Mouse (Mus musculus) kidney, postnatal 10 days (tissue): Measurements from ENCODE around the gene Tmc5.

Experiments used
- DNase-seq: peaks from one replicate; pipeline ENCODE4 v3.0.0; 2021; ENCODE audit warnings: mixed read lengths

Tmc5 gene

GRCm38 (mm10) chr7:118597201-118597600 is at the start of gene Tmc5:
Gene Tmc5, plus strand, starts transcription at chr7:118597297.
- peak; percentile 19 for DNase-seq

DNA sequence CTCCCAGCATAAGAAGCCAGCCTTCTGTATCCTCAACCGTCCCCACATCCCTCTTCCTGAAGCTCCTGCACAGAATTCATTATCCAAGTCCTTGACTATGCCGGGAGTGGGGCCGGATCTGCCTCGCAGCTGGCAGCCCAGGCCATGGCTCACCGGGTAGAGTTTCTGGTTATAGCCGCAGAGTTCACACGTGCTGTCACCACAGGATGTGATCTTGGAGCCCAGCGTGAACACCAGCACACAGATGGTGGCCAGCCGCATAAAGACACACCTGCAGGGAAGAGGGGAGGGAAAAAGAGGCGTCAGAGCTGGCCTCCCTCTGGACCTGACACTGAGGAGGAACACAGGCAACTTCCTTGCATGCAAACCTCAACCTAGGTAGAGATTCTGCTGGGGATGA is 49.6 kb upstream of the Tmc5 start:
- no peak for DNase-seq

- DNase-seq = no peak
Observed at GRCm38 (mm10) chr7:118553881-118554280, 43.2 kb upstream of the Tmc5 start.

DNA sequence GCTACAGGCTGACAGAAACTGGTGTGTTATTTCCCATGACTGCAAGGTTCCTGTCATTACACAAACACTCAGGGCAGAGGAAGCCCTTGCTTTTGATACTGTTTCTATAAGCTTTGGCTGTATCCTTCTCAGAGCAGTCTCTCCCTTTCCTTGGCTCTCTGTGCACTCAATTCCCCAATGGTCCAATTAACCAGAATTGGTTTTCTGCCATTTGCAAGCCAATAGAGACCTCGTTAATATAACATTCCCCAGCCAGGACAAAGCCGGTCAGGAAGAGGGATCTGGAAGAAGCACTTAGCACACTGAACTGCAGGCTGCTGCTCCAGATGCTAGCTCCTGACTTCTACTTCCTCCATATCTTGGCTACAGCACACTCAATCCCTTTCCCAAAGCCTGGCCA is 42.8 kb upstream of the Tmc5 start:
- no peak for DNase-seq

DNA sequence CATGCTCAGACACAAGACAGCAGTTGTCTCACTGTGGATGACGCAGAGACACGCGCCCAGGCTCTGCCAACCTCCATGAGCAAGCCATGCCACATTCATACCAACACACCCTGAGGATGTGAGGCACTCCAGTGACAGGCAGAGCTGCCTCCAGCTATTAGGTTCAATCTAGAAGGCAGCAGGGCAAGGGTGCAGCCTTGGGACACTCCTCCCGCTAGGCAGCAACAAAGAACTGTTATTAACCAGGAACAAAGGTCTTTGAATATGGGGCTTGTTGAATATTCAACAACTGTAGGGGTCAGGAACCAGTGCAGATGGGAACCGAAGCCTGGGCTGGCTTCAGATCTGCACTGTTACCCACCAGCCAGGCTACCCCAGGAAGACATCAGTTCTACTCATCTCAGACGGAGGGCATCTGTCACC is 28.0 kb upstream of the Tmc5 start:
- DNase-seq = no peak

GRCm38 (mm10) chr7:118571350-118571749 is 25.7 kb upstream of the Tmc5 start:
- DNase-seq = no peak

GRCm38 (mm10) chr7:118572039-118572438 is 25.1 kb upstream of the Tmc5 start:
- no peak for DNase-seq

DNA sequence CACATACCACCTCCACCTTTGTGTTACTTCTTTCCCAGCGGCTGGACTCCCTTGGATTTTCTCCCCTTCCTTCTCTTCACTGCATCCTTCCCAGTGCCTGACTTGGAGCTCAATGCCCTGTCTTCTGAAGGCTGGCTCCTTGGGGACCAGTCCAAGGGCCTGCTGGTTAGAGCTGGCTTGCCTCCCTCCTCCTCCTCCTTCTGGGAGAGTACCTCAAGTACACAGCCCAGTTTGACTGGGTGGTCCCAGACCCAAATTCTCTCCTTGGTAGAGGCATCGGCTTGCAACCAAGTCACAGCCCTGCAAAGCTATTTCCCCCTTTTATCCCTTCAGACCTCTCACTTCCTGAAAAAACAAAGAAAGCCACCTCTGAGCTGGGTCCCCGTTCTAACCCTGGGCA is 18.8 kb upstream of the Tmc5 start:
- no peak for DNase-seq

GRCm38 (mm10) chr7:118579938-118580337 is 17.2 kb upstream of the Tmc5 start:
- no peak for DNase-seq

- DNase-seq = no peak
Observed at GRCm38 (mm10) chr7:118583821-118584220, 13.3 kb upstream of the Tmc5 start.

GRCm38 (mm10) chr7:118584257-118584907 is 12.7 kb upstream of the Tmc5 start, which contains the start of gene Tmc7:
Gene Tmc7, minus strand, starts transcription at chr7:118584736.
- DNase-seq = peak; percentile 79

- DNase-seq = no peak
Observed at GRCm38 (mm10) chr7:118584926-118585325, 12.2 kb upstream of the Tmc5 start.

DNA sequence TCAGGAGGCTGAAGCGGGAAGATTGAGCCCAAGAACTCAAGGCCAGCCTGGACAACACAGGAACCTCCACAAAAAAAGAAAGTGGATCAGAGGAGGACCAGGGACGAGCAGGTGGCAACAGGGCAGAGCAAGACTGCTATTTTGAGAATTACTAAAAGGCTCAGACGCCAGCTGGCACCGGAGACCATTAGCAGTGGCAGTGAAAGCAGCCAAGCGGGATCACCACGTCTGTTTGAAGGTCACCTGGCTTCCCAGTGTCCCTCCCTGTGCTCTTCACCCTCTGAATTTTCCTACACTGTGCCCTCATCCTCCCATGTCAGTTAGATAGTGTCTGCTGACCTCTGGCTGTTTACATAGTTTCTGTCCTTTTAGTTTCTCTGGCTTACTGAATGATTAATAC is 11.2 kb upstream of the Tmc5 start:
- no peak for DNase-seq

GRCm38 (mm10) chr7:118590726-118591305 is 6.3 kb upstream of the Tmc5 start:
- no peak for DNase-seq

DNA sequence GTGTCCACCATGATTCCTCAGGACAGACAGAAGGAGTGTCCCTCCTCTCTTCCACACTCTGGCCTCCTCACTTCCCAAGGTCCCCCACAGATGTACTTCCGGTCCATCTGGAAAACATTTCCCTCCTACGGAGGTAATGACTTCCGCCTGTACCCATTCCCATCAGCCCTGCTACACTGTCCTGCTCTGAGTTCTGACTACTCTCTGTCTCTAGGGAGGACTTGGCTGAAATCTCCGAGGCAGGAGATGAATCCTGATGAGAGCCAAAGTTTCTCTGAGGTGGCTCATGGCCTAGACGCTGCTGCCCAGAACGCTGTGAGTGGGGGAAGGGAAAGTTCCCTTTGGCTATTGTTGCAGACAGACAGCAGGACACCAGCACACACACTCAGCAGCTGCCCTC is 5.0 kb upstream of the Tmc5 start:
- no peak for DNase-seq

DNA sequence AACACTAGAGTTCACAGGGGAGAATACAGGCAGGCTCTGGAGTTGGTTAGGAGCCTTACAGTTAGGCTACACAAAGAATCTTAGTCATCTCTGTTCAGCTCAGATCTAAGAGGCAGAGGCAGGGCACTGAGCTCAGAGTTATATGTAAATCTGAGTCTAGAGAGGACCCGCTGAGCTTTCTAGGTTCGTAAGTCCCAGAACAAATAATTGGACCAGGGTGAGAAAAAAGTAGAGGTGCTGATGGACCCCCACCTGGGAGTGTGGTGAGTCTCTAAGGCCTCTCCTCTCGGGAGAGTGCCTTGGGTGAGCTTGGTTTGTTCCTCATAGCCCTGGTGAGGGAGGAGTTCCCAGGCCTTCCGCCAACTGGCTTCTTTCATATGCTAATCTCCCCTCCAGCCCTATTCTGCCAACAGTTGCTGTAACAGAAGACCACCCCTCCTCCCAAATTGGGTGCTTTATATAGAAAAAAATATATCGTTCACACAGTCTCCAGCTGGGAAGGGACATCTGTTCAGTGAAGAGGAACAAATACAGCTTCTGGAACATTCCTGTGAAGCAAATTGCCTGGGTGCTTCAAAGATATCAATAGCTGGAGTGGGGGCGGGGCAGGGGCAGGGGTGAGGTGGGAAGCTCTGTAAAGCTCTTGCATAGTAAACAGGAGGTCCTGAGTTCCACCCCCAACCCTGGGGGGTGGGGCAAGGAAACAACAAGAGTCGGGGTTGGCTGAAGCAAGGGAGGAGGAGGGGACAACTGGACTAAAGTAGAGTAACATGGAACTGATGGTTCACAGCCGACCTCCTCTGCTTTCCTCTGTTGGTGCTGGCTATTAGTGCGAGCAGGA is 3.3 kb upstream of the Tmc5 start:
- peak; percentile 28 for DNase-seq

- no peak for DNase-seq
Observed at GRCm38 (mm10) chr7:118594611-118595010, 2.5 kb upstream of the Tmc5 start.

DNA sequence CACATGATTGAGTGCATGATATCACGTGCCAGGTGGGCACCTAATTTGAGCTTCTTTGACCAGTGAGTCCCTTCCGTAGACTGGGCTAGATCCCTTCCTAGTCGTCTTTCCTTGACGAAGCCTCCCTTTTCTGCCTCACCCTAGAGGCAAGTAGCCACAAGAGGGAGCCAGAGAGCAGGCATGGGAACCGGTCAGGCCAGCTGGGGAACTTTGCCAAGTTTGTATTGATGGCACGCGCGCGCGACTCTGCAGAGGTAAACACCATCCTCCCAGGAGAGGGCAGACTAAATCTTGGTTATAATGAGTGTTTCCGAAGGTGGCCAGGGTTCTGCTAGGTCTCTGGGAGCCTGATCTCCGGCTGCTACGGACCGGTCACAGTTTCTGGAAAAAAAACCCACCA is 1.9 kb upstream of the Tmc5 start:
- DNase-seq = peak; percentile 97

- no peak for DNase-seq
Observed at GRCm38 (mm10) chr7:118596271-118596670, 826 bp upstream of the Tmc5 start.

DNA sequence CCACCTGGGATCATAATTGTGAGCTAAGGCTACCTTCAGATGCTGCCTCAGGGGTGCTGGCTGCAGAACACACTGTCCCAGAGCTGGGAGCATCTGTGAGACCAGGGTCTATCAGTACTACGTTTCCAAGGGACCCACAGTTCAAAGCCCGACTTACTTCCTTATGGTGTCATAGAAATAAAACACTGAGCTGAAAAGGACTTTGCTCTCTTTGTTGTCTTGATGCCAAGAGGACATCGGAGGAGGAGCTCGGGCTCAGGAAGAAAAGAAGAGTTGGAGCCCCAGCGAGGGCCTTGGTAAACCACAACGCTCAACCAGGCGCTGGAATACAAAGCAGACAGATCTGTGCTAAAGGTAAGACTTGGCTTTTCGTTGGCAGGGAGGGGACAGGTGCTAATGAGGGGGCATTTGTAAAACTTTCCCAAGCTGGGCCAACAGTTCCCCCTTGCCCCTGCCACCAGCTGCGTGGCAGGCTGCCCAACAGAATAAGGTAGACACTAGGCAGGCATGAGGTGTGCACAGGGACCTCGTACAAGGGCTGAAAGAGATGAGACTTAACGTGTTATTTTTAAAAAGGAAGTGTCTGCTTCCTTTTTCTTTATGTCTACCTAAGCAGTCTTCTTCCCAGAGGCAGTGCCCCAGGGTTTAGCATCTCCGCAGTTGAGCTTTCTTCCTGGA is 3.0 kb downstream of the Tmc5 start:
- peak; percentile 30 for DNase-seq

GRCm38 (mm10) chr7:118604842-118605241 is 7.7 kb downstream of the Tmc5 start:
- peak; percentile 39 for DNase-seq

DNA sequence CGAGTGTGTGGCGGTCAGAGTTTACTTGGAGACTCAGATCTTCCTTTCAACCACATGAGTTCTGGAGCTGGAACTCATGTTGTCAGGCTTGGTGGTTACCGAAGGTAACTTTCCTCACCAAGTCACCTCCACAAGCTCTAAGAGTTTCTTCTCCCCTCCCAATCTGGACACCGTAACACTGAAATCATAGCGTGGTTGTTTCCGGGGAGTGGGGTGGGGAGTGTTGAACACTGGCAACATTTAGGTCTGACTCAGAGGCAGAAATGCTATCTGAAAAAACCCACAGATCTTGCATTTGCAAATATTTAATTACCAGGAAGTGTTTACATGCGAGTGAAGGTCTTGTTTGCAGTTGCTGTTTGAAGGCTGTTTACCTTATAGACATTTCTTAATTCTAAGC is 12.7 kb downstream of the Tmc5 start:
- DNase-seq = no peak

DNA sequence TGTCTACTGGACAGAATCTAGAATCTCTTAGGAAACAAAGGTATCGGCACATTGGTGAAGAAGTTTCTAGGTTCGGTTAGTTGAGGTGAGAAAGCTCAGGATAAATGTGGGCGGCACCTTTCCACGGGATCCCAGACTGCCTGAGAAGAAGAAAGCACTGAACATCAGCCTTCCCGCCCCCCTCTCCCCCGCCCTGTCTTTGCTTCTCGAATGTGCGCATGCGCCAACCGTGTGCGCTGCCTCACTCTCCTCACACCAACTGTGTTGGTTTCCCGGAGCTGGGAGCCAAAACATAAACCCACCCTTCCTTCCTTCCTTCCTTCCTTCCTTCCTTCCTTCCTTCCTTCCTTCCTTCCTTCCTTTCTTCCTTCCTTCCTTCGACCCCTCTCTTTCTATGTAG is 13.6 kb downstream of the Tmc5 start:
- DNase-seq = no peak
